Mouse (Mus musculus) bone marrow, adult 2 months (tissue): ENCODE data around the gene Nol11. TPM values are rescaled to one million over a fixed set of nuclear protein-coding genes. Genes with fewer than 3 reads are reported as not detected.
"Not testable (repeated sequence)": the region's sequence is repeated elsewhere in the genome, so short reads cannot be mapped to it uniquely, and the experiment has no call there.

ENCODE experiments used
- H3K27ac ChIP-seq: fragments of 200-500 bp; 2 replicates; pipeline ENCODE4 v1.5.1; 2012; ENCODE audit warnings: low read depth, mild to moderate bottlenecking, control low read depth, inconsistent platforms, low read length; ENCODE audit not compliant: control insufficient read depth, poor library complexity, insufficient read depth
- H3K4me1 ChIP-seq: fragments of 200-500 bp; 2 replicates; pipeline ENCODE4 v1.6.1; 2011; ENCODE audit warnings: low read length; ENCODE audit not compliant: control insufficient read depth, insufficient read depth
- H3K4me3 ChIP-seq: fragments of 200-500 bp; replicated peaks from 2 replicates; pipeline ENCODE3; 2011; ENCODE audit warnings: mild to moderate bottlenecking, low read depth, low read length, control low read depth; ENCODE audit not compliant: control insufficient read depth
- CTCF ChIP-seq: fragments of 200-500 bp; IDR thresholded peaks from 2 replicates; pipeline ENCODE4 v1.5.1; 2011; ENCODE audit warnings: low read length, control low read depth; ENCODE audit not compliant: control insufficient read depth, insufficient read depth
- POLR2A ChIP-seq: fragments of 200-500 bp; IDR thresholded peaks from 2 replicates; pipeline ENCODE4 v1.6.1; 2011; ENCODE audit warnings: low read depth, mild to moderate bottlenecking, control low read depth, low read length, borderline replicate concordance; ENCODE audit not compliant: control insufficient read depth
- WGBS: fragments of 180-500 bp; shearing (Covaris S2); methylation state at CpG from one replicate; pipeline ENCODE4 v1.1.7; 2018; 5-methylcytosine and 5-hydroxymethylcytosine counted together
- polyA plus RNA-seq: library from polyadenylated mRNA; stranded (reverse); fragments of >200 nt; gene quantifications from 2 replicates; pipeline ENCODE4 v1.2.4, GENCODE M21; 2011; ENCODE audit warnings: low replicate concordance; ENCODE audit not compliant: missing spikeins, insufficient read depth, insufficient read length

Gene Nol11
- polyA plus RNA-seq, 1 experiment: 27.2 TPM

DNA sequence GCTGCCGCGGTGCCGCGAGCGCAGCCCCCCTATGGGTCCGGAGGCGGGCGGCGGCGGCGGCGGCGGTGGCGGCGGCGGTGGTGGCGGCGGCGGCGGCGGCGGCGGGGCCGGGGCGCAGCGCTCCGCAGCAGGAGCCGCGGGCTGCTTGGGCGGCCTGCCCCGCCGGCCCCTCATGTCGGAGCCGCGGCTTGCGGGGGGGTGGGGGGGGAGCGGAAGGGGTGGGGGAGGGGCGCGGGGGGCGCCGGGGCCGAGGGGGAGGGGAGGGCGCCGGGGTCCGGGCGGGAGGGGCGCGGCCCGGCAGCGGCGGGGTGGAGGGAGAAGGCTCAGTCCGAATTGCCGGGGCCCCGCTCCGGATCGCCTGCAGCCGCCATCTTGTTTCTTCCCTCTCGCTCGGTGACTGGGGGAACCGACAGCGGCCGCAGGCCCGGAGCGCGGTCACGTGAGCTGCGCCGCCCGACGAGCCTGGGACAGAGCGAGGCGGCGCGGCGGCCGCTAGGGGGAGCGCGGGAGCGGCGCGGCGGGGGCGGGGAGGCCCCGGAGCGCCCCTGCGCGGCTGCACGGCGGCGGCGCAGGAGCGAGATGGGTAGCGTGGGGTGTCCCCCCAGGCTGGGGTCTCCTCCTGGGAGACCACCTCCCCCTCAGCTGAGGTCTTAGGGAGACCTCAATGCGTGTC is 57.3 kb downstream of the Nol11 start, which contains the start of gene Bptf:
Bptf (minus strand) TSS at position 379 of the 673 bp plus-strand sequence.
- WGBS: 3% methylated on average over 60 of the region's 94 CpGs
- H3K4me3 ChIP-seq: peak within 1 kb of the TSS; percentile 100
- H3K27ac ChIP-seq: peak within 1 kb of the TSS; percentile 93
- TF ChIP-seq POLR2A (peak; percentile 81), CTCF (peak; percentile 71; the same call in 1 of the 2 replicates)
- H3K4me1 ChIP-seq: no peaks in the 10 kb centered on the region

- peak overlapping the region; percentile 93 for H3K27ac ChIP-seq
- TF ChIP-seq CTCF (no peak), POLR2A (peak; percentile 42; the same call in 1 of the 2 replicates)
- H3K4me3 ChIP-seq: peak overlapping the region; percentile 100
- H3K4me1 ChIP-seq: no peaks in the 10 kb centered on the region
- 1% methylated on average over 61 of the region's 65 CpGs for WGBS
These were observed 58.1 kb downstream of the Nol11 start for GRCm38 (mm10) chr11:107130879-107131748.

GRCm38 (mm10) chr11:107130221-107130788 is 58.9 kb downstream of the Nol11 start:
- Histone ChIP-seq H3K27ac (no peak overlapping the region), H3K4me1 (no peaks in the 10 kb centered on the region), H3K4me3 (peak overlapping the region; percentile 66)
- under 1% methylated on average over 18 of the region's 18 CpGs for WGBS
- TF ChIP-seq CTCF (no peak), POLR2A (no peak)

DNA sequence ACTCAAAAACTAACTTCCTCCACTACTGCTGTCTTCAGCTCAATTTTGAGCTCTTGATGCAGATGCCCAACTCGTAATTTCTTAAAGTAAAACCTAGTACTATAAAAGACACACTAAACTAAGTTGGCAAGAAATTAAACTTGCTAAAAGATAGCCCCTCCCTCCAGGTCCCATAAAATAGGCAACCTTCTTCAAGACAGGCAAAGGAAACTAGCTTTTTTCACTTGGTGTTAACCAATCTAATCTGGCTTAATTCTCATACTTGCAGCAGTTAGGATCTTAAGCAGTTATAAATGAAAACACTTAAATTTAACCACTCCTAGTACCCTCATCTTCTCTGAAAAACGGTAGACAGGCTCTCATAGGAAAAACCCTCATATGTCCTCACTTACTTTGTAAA is 59.5 kb downstream of the Nol11 start:
- WGBS: 2% methylated on average over 2 of the region's 2 CpGs

GRCm38 (mm10) chr11:107126716-107127115 is 62.5 kb downstream of the Nol11 start:
- not testable (repeated sequence) for H3K4me1 ChIP-seq, H3K27ac ChIP-seq, H3K4me3 ChIP-seq
- WGBS: 62% methylated on average over 2 of the region's 2 CpGs

More for the DNA sequence above, 59.5 kb downstream of the Nol11 start:
- no peaks in the 10 kb centered on the region for H3K4me1 ChIP-seq
- TF ChIP-seq POLR2A (no peak), CTCF (no peak)
- H3K4me3 ChIP-seq: no peak overlapping the region
- H3K27ac ChIP-seq: no peak overlapping the region

DNA sequence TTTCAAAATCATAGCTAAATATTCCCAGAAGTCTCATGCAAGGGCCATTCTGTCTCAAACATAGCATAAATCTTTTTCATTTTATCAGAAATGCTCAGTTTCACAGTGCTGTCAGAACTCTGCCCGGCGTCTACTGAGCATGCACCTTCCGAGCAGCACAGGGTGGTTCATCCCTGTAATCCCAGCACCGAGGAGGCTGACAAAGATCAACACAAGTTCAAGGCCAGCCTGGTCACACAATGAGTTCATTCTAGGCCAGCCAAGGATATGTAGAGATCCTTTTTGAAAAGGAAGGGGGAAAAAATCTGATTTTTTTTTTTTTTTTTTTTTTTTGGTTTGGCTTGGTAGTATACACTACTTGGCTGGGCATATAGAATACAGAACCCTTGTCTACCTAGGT is 64.2 kb downstream of the Nol11 start:
- WGBS: 77% methylated on average over 4 of the region's 4 CpGs
- peaks cover 2% of the 10 kb centered on the region for H3K4me1 ChIP-seq
- no peak for TF ChIP-seq POLR2A
- TF ChIP-seq CTCF: no peak
- no peak overlapping the region for H3K27ac ChIP-seq
- H3K4me3 ChIP-seq: no peak overlapping the region

DNA sequence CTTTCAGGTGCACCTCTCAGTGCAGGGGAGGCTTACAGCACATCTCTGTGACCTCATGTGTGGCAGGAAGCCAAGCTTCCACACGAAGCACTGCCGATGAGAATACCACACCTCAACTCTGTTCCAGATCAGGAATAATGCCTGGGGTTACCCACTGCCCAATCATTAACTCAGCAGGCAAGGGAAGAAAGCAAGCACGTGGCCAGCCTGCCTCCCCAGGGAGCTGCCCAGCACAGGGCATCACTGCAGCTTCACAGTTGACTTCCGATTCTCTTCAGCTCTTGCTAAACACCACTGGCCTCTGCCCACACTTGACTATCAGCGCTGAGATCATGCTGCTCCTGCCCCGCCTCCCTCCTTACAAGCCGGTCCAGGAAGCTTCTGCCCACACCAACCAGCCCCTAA is 64.9 kb downstream of the Nol11 start:
- TF ChIP-seq POLR2A (0 out of 2 replicates have a peak, but pooled peaks have one; percentile 20), CTCF (no peak)
- Histone ChIP-seq H3K4me1 (peaks cover 2% of the 10 kb centered on the region), H3K27ac (no peak overlapping the region), H3K4me3 (no peak overlapping the region)
- WGBS: 1% methylated on average over 7 of the region's 7 CpGs

- Histone ChIP-seq H3K4me1 (peaks cover 2% of the 10 kb centered on the region), H3K27ac (no peak overlapping the region), H3K4me3 (no peak overlapping the region)
- WGBS: 87% methylated on average over 12 of the region's 12 CpGs
- TF ChIP-seq POLR2A: no peak
These were observed 71.4 kb downstream of the Nol11 start for GRCm38 (mm10) chr11:107117789-107118188.

Other genes with a start within 250 kb of the Nol11 start
- 46.9 and 70.5 TPM in 2 replicates for gene Kpna2, start 189.8 kb downstream of the Nol11 start, polyA plus RNA-seq
- gene 1810010H24Rik, start 163.7 kb downstream of the Nol11 start, polyA plus RNA-seq: 0.90 TPM in 1 of 2 replicates, not detected in the other
- gene Bptf, start 57.3 kb downstream of the Nol11 start, polyA plus RNA-seq: 37.4 and 43.4 TPM in 2 replicates